Comparison of ENCODE assay signal across 11 mouse cellular contexts in the genomic region with DNA sequence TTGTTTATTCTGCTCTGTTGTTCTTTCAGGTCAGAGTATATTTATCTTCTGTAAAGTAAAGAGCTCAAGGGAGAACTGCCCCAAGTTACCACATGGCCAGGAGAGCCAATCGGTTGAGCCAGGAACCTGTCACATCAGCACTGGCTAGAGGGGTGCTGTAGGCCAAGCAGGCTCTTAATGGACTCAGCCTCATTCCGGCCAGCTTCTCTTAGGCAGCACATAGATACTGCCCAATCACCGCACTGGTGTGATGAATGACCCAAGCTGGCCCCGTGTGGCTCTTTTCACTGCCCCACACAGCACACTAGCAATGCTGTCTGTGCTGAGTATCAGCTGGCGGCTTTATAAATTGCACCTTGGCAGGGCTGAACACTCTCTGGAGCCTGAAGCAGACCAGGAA.
DNase-seq lines count a peak whose midpoint lies in the region; ATAC-seq lines count a peak whose summit lies in the region.
"Had no signal": no experiment of that assay in that cellular context is flagged by ENCODE, and none has a peak within 500 bp of the region (broad histone marks: within the 10 kb centered on the region; RNA-seq: fewer than 3 reads in every experiment).

No protein-coding gene starts in this region.

- no peak overlapping the region for H3K4me2 ChIP-seq in liver, embryonic 11.5 days
- no peak overlapping the region for H3K4me2 ChIP-seq in heart, embryonic 11.5 days
- no peak overlapping the region for H3K4me2 ChIP-seq in liver, embryonic 15.5 days
- no peak overlapping the region for H3K4me2 ChIP-seq in stomach, embryonic 14.5 days (replicated peaks; ENCODE audit: low read depth, low read length)
- H3K4me2 ChIP-seq: heart, embryonic 13.5 days had no signal

- no peak overlapping the region for H3K4me3 ChIP-seq in liver, embryonic 11.5 days (ENCODE audit: low read depth, low read length)
- no peak overlapping the region for H3K4me3 ChIP-seq in heart, embryonic 11.5 days (ENCODE audit: low read depth, low read length)
- H3K4me3 ChIP-seq in liver, embryonic 15.5 days (replicated peaks), result no peak overlapping the region
- H3K4me3 ChIP-seq in stomach, embryonic 14.5 days (ENCODE audit: low read depth, low read length), result no peak overlapping the region
- H3K4me3 ChIP-seq: heart, embryonic 13.5 days had no signal

- no peak overlapping the region for H3K9ac ChIP-seq in liver, embryonic 11.5 days (ENCODE audit: low read depth, low read length)
- H3K9ac ChIP-seq in heart, embryonic 11.5 days (ENCODE audit: low read depth, low read length), result no peak overlapping the region
- no peak overlapping the region for H3K9ac ChIP-seq in liver, embryonic 15.5 days
- H3K9ac ChIP-seq in stomach, embryonic 14.5 days (replicated peaks; ENCODE audit: low read depth, low read length), result no peak overlapping the region
- H3K9ac ChIP-seq: heart, embryonic 13.5 days had no signal

- 59% methylated on average over 5 of the region's 5 CpGs for WGBS in liver, embryonic 11.5 days
- 60% methylated on average over 5 of the region's 5 CpGs for WGBS in heart, embryonic 11.5 days (ENCODE audit: insufficient replicate concordance)
- WGBS in liver, embryonic 15.5 days (ENCODE audit: insufficient replicate concordance), result 75% methylated on average over 5 of the region's 5 CpGs
- WGBS in stomach, embryonic 14.5 days, result 28% methylated on average over 5 of the region's 5 CpGs

- H3K36me3 ChIP-seq in liver, embryonic 11.5 days (ENCODE audit: control insufficient read depth, insufficient read depth, low read length), result no peaks in the 10 kb centered on the region
- H3K36me3 ChIP-seq in heart, embryonic 11.5 days (ENCODE audit: control insufficient read depth, insufficient read depth, low read length), result no peaks in the 10 kb centered on the region
- H3K36me3 ChIP-seq in liver, embryonic 15.5 days (replicated peaks), result no peaks in the 10 kb centered on the region
- no peaks in the 10 kb centered on the region for H3K36me3 ChIP-seq in stomach, embryonic 14.5 days (ENCODE audit: control insufficient read depth, insufficient read depth, low read length)
- H3K36me3 ChIP-seq: heart, embryonic 13.5 days had no signal

- H3K27me3 ChIP-seq in liver, embryonic 11.5 days (replicated peaks; ENCODE audit: control insufficient read depth, insufficient read depth, low read length), result no peaks in the 10 kb centered on the region
- H3K27me3 ChIP-seq in heart, embryonic 11.5 days (ENCODE audit: control insufficient read depth, insufficient read depth, low read length), result no peaks in the 10 kb centered on the region
- H3K27me3 ChIP-seq in liver, embryonic 15.5 days, result no peaks in the 10 kb centered on the region
- H3K27me3 ChIP-seq in stomach, embryonic 14.5 days (ENCODE audit: control insufficient read depth, insufficient read depth, low read length), result no peaks in the 10 kb centered on the region
- H3K27me3 ChIP-seq: heart, embryonic 13.5 days had no signal

- DNase-seq in liver, embryonic 11.5 days (ENCODE audit: low spot score), result peak; percentile 25
- no peak for DNase-seq in liver
- DNase-seq in cerebellum, adult 11-12 months, result no peak
- no peak for DNase-seq in gastrocnemius, adult 18-20 months (ENCODE audit: low spot score)
- no peak for DNase-seq in spleen, postnatal 14 days (ENCODE audit: low spot score in 2 of 2)

- no peak overlapping the region for H3K27ac ChIP-seq in liver, embryonic 11.5 days (ENCODE audit: low read depth, low read length)
- H3K27ac ChIP-seq in heart, embryonic 11.5 days (ENCODE audit: low read depth, low read length), result no peak overlapping the region
- H3K27ac ChIP-seq in liver, embryonic 15.5 days (replicated peaks), result peak overlapping the region; percentile 78
- H3K27ac ChIP-seq in stomach, embryonic 14.5 days (ENCODE audit: low read length), result no peak overlapping the region
- H3K27ac ChIP-seq: heart, embryonic 13.5 days; kidney, postnatal 0 days; macrophage had no signal

- ATAC-seq in liver, embryonic 11.5 days (replicated peaks; ENCODE audit: low FRiP score), result no peak
- 0 out of 2 replicates have a peak, but pooled peaks have one; percentile 18 for ATAC-seq in heart, embryonic 11.5 days (replicated peaks; ENCODE audit: insufficient number of reproducible peaks, low FRiP score, low TSS enrichment)
- no peak for ATAC-seq in liver, embryonic 15.5 days (ENCODE audit: insufficient read depth)
- ATAC-seq in stomach, embryonic 14.5 days (ENCODE audit: insufficient number of reproducible peaks, insufficient read depth, low FRiP score, low read depth), result peak; percentile 21; the same call in 1 of the 2 replicates

- H3K9me3 ChIP-seq in liver, embryonic 11.5 days (ENCODE audit: control insufficient read depth, low read length), result no peaks in the 10 kb centered on the region
- no peaks in the 10 kb centered on the region for H3K9me3 ChIP-seq in heart, embryonic 11.5 days (replicated peaks; ENCODE audit: control insufficient read depth, low read length)
- no peaks in the 10 kb centered on the region for H3K9me3 ChIP-seq in liver, embryonic 15.5 days (replicated peaks)
- H3K9me3 ChIP-seq in stomach, embryonic 14.5 days (ENCODE audit: control insufficient read depth, low read depth, low read length), result peaks cover 4% of the 10 kb centered on the region
- H3K9me3 ChIP-seq: heart, embryonic 13.5 days had no signal

- no peaks in the 10 kb centered on the region for H3K4me1 ChIP-seq in liver, embryonic 11.5 days (replicated peaks; ENCODE audit: control insufficient read depth, insufficient read depth, low read length)
- H3K4me1 ChIP-seq in heart, embryonic 11.5 days (ENCODE audit: control insufficient read depth, insufficient read depth, low read length), result peaks cover 39% of the 10 kb centered on the region
- H3K4me1 ChIP-seq in liver, embryonic 15.5 days (replicated peaks), result peaks cover 95% of the 10 kb centered on the region
- 0 out of 2 replicates have a peak, but pooled peaks cover 2% of the 10 kb centered on the region for H3K4me1 ChIP-seq in stomach, embryonic 14.5 days (ENCODE audit: control insufficient read depth, insufficient read depth, low read length)

Comparison
In these comparisons a context has a peak if more than half of its experiments do, and no peak if none do; other contexts are left out.
1. ATAC-seq: peak in heart, embryonic 11.5 days (single experiment) and stomach, embryonic 14.5 days (single experiment); none in liver, embryonic 11.5 days (single experiment) and liver, embryonic 15.5 days (single experiment).